Mouse (Mus musculus): ENCODE measurements at regions not wholly inside any gene's neighbourhood (a gene's known extent, or its start where the extent isn't known, plus 50 kb on each side); places are given as distances from the start of the nearest gene placed in this dataset.

DNA sequence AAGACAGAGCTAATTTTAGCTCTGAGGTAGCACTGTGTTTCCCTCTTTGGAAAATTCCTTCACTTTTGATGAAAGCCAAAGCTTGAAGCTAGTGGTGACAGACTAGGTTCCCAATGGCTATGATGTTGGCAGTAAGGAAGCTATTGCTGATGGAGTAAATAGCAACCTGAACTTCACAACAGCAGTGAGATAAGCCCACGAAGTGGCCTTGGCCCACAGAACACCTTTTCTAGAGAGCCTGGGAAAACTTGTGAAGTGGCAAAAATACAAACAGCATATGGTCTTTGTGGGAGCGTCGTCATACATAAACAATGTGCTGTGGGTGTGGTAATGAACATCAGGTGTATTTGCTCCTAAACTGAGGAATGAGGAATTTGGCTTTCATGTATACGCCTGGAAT is 119.0 kb downstream of the Mterf1b start:
- no peak for TF ChIP-seq CTCF (conservative IDR thresholded peaks at IDR 0.05; ENCODE audit: low read length)
- no peak for TF ChIP-seq NANOG (IDR thresholded peaks at IDR 0.05; ENCODE audit: borderline replicate concordance, low read length)

All from E14TG2a.4 (cell line).